Mouse (Mus musculus) limb, embryonic 14.5 days (tissue): ENCODE measurements around the gene Efcab12. TPM values are rescaled to one million over a fixed set of nuclear protein-coding genes. Genes with fewer than 3 reads are reported as not detected.

Source experiments
- ATAC-seq: fragments of 200-750 bp; cut with Nextera tagmentation; 2 replicates; pipeline ENCODE4 v1.8.0; 2017; ENCODE audit warnings: low read depth, moderate number of reproducible peaks, moderate TSS enrichment; ENCODE audit not compliant: low FRiP score
- DNase-seq: peaks from one replicate; pipeline ENCODE4 v3.0.0-alpha.2; 2015; ENCODE audit warnings: low spot score
- H3K27ac ChIP-seq: fragments of 300-500 bp; sonication (generic); replicated peaks from 2 replicates; pipeline ENCODE4 v1.5.1; 2014; ENCODE audit warnings: low read depth, mild to moderate bottlenecking, low read length, moderate library complexity, mixed read lengths
- H3K27me3 ChIP-seq: fragments of 300-500 bp; sonication (generic); 2 replicates; pipeline ENCODE4 v1.6.1; 2014; ENCODE audit warnings: low read length, mixed read lengths; ENCODE audit not compliant: control insufficient read depth, insufficient read depth
- H3K36me3 ChIP-seq: fragments of 300-500 bp; sonication (generic); 2 replicates; pipeline ENCODE4 v1.6.1; 2014; ENCODE audit warnings: mild to moderate bottlenecking, low read length, moderate library complexity, mixed read lengths; ENCODE audit not compliant: control insufficient read depth, insufficient read depth
- H3K4me1 ChIP-seq: fragments of 300-500 bp; sonication (generic); 2 replicates; pipeline ENCODE4 v1.6.1; 2014; ENCODE audit warnings: antibody characterized with exemption, low read length, mixed read lengths; ENCODE audit not compliant: control insufficient read depth, insufficient read depth
- H3K4me2 ChIP-seq: fragments of 300-500 bp; sonication (generic); replicated peaks from 2 replicates; pipeline ENCODE4 v1.6.1; 2014; ENCODE audit warnings: low read depth, mild to moderate bottlenecking, low read length, moderate library complexity; ENCODE audit not compliant: severe bottlenecking
- H3K4me3 ChIP-seq: fragments of 300-500 bp; sonication (generic); replicated peaks from 2 replicates; pipeline ENCODE4 v1.5.1; 2014; ENCODE audit warnings: low read length
- H3K9ac ChIP-seq: fragments of 300-500 bp; sonication (generic); 2 replicates; pipeline ENCODE4 v1.6.1; 2014; ENCODE audit warnings: mild to moderate bottlenecking, low read depth, low read length, moderate library complexity; ENCODE audit not compliant: severe bottlenecking
- H3K9me3 ChIP-seq: fragments of 300-500 bp; sonication (generic); 2 replicates; pipeline ENCODE4 v1.6.1; 2016; ENCODE audit warnings: low read length; ENCODE audit not compliant: control insufficient read depth
- POLR2A ChIP-seq: fragments of 200-500 bp; IDR thresholded peaks from 2 replicates; pipeline ENCODE4 v1.8.0; 2012; ENCODE audit warnings: inconsistent platforms, mild to moderate bottlenecking, moderate library complexity, borderline replicate concordance; ENCODE audit not compliant: insufficient read depth, insufficient read length; ENCODE audit errors: extremely low read depth
- WGBS: fragments of 180-500 bp; shearing (Covaris S2); extraction: QIAGEN DNeasy Blood & Tissue Kit; methylation state at CpG from one replicate; pipeline ENCODE4 v1.1.7; 2014; 5-methylcytosine and 5-hydroxymethylcytosine counted together
- polyA plus RNA-seq, 2 experiments: library from polyadenylated mRNA; depleted of rRNA in 1 of 2; stranded (reverse) in 1 of 2; unstranded in 1 of 2; fragments of >200 nt; fragmentation: Nextera tagmentation in 1 of 2; extraction: Ambion mirVana in 1 of 2; gene quantifications; 2 replicates each; pipeline versions ENCODE4 v1.2.1 to v1.2.3; 2012 to 2014

Gene Efcab12
- polyA plus RNA-seq (2012; rRNA removed) (0.58 and 0.70 TPM in 2 replicates), polyA plus RNA-seq (2014; fragmentation: Nextera tagmentation; extraction: Ambion mirVana) (0.19 and 0.39 TPM in 2 replicates)

DNA sequence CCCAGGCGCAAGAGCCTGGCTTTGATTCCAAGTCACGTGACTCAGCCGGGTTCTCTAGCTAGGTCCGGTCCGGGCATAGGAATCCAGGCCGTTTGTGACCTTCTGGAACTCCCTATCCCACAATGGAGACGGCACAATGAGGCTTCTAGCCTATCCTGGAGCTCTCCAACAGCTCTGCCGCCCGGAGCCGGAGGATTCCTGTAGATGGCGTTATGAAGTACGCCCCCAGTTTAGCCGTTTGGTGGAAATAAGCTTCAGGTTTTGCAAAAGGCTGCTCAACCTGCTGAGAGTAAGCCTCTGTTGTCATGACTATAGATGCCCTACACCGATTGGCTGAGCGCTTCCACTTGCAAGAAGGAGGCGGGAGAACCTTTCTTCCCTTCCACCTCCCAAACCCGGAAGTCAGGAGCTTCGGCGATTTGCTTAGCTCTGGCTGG lies at the start of gene Efcab12:
Gene Efcab12, minus strand, starts transcription at position 252 of the 437 bp plus-strand sequence.
- TF ChIP-seq POLR2A = no peak
- peak; percentile 79 for DNase-seq
- peak; percentile 88 for ATAC-seq
- H3K9ac ChIP-seq = peak within 1 kb of the TSS; percentile 34; the same call in 1 of the 2 replicates
- no peaks in the 10 kb centered on the region for H3K27me3 ChIP-seq
- 3% methylated on average over 19 of the region's 19 CpGs for WGBS
- peak within 1 kb of the TSS; percentile 68 for H3K4me2 ChIP-seq
- H3K27ac ChIP-seq = no peak within 1 kb of the TSS
- H3K36me3 ChIP-seq = peaks cover 13% of the 10 kb centered on the region
- peak within 1 kb of the TSS; percentile 27 for H3K4me3 ChIP-seq
- no peaks in the 10 kb centered on the region for H3K9me3 ChIP-seq
- H3K4me1 ChIP-seq = no peaks in the 10 kb centered on the region

DNA sequence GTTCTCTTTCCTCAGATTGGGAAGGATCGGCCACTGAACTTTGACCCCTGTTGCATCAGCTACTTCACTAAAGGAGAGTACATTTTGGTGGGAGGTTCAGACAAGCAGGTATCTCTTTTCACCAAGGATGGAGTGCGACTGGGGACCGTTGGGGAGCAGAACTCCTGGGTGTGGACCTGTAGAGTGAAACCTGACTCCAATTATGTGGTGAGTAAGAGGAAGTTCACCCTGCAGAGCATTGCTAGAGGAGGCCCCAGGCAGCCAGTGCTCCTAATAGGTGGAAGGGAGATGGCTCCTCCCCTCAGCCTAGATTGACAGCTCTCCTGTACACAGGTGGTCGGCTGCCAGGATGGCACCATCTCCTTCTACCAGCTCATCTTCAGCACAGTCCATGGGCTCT lies 48.7 kb upstream of the Efcab12 start:
- no peaks in the 10 kb centered on the region for H3K27me3 ChIP-seq
- TF ChIP-seq POLR2A = no peak
- DNase-seq (no peak), ATAC-seq (no peak)
- peaks cover 6% of the 10 kb centered on the region; the same call in 1 of the 2 replicates for H3K4me1 ChIP-seq
- H3K9me3 ChIP-seq = peaks cover 6% of the 10 kb centered on the region; the same call in 1 of the 2 replicates
- 73% methylated on average over 4 of the region's 4 CpGs for WGBS
- H3K9ac ChIP-seq = no peak overlapping the region
- H3K27ac ChIP-seq = no peak overlapping the region
- peaks cover 59% of the 10 kb centered on the region for H3K36me3 ChIP-seq
- no peak overlapping the region for H3K4me2 ChIP-seq
- no peak overlapping the region for H3K4me3 ChIP-seq

DNA sequence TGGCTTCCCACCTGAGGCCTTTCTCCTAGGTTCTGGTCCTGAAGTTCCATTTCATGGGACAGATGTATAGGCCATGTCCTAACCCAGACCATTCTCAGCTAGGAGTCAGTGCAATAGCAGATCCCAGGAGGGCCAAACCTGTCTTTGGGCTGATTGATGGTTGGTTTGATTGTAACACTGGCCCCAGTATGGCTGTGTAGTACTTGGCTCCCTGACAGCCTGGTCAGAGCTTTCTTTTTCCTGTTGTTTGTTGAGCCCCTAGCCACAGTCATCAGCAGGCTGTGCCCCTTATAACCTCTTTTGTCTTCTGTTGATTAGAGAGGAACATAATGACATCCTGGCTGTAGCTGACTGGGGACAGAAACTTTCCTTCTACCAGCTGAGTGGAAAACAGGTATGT lies 45.8 kb upstream of the Efcab12 start:
- Histone ChIP-seq H3K4me1 (no peaks in the 10 kb centered on the region), H3K9ac (no peak overlapping the region), H3K36me3 (peaks cover 48% of the 10 kb centered on the region), H3K27ac (no peak overlapping the region), H3K27me3 (no peaks in the 10 kb centered on the region), H3K4me2 (no peak overlapping the region), H3K9me3 (peaks cover 6% of the 10 kb centered on the region; the same call in 1 of the 2 replicates), H3K4me3 (no peak overlapping the region)
- TF ChIP-seq POLR2A = no peak
- ATAC-seq (no peak), DNase-seq (no peak)

DNA sequence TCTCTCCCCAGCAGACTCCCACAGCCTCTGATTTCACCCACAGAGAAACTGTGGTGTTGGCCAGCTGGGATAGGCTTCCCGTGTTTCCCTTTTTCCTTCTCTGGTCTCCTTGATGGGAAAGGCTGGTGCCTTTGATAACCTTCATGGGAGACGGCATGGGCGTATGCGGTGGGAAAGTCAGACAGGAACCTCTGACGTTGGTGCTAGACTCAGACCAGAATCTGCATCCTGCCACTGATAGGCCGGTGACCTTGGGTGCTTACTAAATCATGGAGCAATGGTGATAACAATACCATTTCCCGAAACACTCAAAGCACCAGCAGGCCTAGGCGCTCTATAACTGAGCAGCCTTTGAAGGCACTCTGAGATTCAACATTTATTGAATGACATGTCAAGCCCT lies 42.5 kb upstream of the Efcab12 start:
- TF ChIP-seq POLR2A = no peak
- no peak for DNase-seq
- Histone ChIP-seq H3K9ac (no peak overlapping the region), H3K9me3 (no peaks in the 10 kb centered on the region), H3K27ac (no peak overlapping the region), H3K4me3 (no peak overlapping the region), H3K27me3 (no peaks in the 10 kb centered on the region), H3K36me3 (peaks cover 33% of the 10 kb centered on the region), H3K4me2 (no peak overlapping the region), H3K4me1 (no peaks in the 10 kb centered on the region)
- ATAC-seq = no peak
- WGBS = 82% methylated on average over 8 of the region's 8 CpGs

DNA sequence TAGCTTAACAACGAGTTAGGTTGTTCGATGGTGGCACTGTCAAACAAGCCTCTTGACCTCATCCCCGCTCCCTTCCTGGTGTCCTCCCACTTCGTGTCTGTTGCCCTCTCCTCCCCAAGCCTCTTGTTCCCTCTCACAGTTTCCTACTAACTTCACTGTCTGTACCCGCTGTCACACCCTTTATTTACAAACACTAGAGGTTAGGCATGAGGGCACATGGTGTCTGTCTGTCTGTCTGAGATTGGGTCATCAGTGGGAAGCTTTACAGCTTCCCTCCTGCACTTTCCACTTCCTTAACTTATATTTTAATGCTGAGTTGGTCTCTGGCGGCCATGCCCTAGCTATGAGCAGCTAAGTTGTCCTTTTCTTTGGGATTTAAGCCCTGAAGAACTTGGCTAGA lies 41.5 kb upstream of the Efcab12 start:
- DNase-seq (no peak), ATAC-seq (no peak)
- no peak overlapping the region for H3K4me3 ChIP-seq
- H3K27me3 ChIP-seq = no peaks in the 10 kb centered on the region
- no peak for TF ChIP-seq POLR2A
- H3K4me1 ChIP-seq = no peaks in the 10 kb centered on the region
- H3K9ac ChIP-seq = no peak overlapping the region
- no peak overlapping the region for H3K27ac ChIP-seq
- H3K9me3 ChIP-seq = no peaks in the 10 kb centered on the region
- H3K36me3 ChIP-seq = peaks cover 30% of the 10 kb centered on the region
- no peak overlapping the region for H3K4me2 ChIP-seq
- 80% methylated on average over 6 of the region's 6 CpGs for WGBS

DNA sequence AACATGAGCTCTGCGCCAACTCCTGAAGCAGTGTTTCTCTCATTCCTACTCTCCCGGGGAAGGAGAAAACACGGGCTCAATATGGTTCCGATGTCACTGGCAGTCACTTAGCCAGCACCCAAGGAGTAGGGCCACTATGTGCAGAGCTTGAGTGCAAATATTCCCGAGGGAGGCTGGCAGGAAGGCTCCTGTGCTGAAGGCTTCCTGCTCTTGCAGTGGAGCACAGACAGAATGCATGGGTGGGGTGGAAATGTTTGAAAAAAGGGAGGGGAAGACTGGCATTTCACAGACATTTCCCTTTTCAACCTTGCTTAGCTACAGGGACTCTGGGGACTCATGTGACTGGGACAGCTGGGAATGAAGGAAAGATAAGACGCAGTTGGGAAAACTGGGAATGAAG lies 40.5 kb upstream of the Efcab12 start:
- Histone ChIP-seq H3K4me2 (no peak overlapping the region), H3K9ac (no peak overlapping the region), H3K27me3 (no peaks in the 10 kb centered on the region), H3K4me1 (no peaks in the 10 kb centered on the region), H3K4me3 (no peak overlapping the region), H3K9me3 (no peaks in the 10 kb centered on the region), H3K36me3 (peaks cover 22% of the 10 kb centered on the region), H3K27ac (no peak overlapping the region)
- 89% methylated on average over 6 of the region's 6 CpGs for WGBS
- TF ChIP-seq POLR2A = no peak
- ATAC-seq = no peak
- no peak for DNase-seq
